Mouse (Mus musculus): ENCODE measurements around the gene Krt39. TPM values are rescaled to one million over a fixed set of nuclear protein-coding genes. Genes with fewer than 3 reads are reported as not detected.

The Krt39 gene
- not detected for total RNA-seq (2021)
- polyA plus RNA-seq (2012; rRNA removed): not detected in 2 replicates
- long read RNA-seq: 0 reads

GRCm38 (mm10) chr11:99521288-99521860 is at the start of gene Krt39:
Gene Krt39, minus strand, starts transcription at chr11:99521338.
- DNase-seq: no peak

GRCm38 (mm10) chr11:99566530-99566929 is 45.4 kb upstream of the Krt39 start, which contains the start of gene Krtap3-1:
Gene Krtap3-1, minus strand, starts transcription at chr11:99566630.
- DNase-seq: no peak

GRCm38 (mm10) chr11:99562580-99562979 is 41.4 kb upstream of the Krt39 start:
- no peak for DNase-seq

- DNase-seq: no peak
These were observed 38.2 kb upstream of the Krt39 start, which contains the start of gene Gm11939 for GRCm38 (mm10) chr11:99559366-99559765. Gene Gm11939, minus strand, starts transcription at chr11:99559466.

GRCm38 (mm10) chr11:99557976-99558745 is 37.0 kb upstream of the Krt39 start:
- DNase-seq: no peak

GRCm38 (mm10) chr11:99556753-99557152 is 35.6 kb upstream of the Krt39 start, which contains the start of gene Krtap3-2:
Gene Krtap3-2, minus strand, starts transcription at chr11:99556853.
- DNase-seq: no peak

- DNase-seq: no peak
These were observed 35.1 kb upstream of the Krt39 start for GRCm38 (mm10) chr11:99556195-99556594.

- DNase-seq: no peak
These were observed 29.6 kb upstream of the Krt39 start, which contains the start of gene Krtap3-3 for GRCm38 (mm10) chr11:99550765-99551164. Gene Krtap3-3, minus strand, starts transcription at chr11:99550865.

GRCm38 (mm10) chr11:99547892-99548291 is 26.8 kb upstream of the Krt39 start:
- DNase-seq: no peak

- peak; percentile 9 for DNase-seq
These were observed 18.6 kb upstream of the Krt39 start for GRCm38 (mm10) chr11:99539721-99540120.

- DNase-seq: no peak
These were observed 7.0 kb downstream of the Krt39 start for GRCm38 (mm10) chr11:99514098-99514497.

- no peak for DNase-seq
These were observed 20.9 kb downstream of the Krt39 start for GRCm38 (mm10) chr11:99500095-99500805.

- DNase-seq: no peak
These were observed 24.7 kb downstream of the Krt39 start for GRCm38 (mm10) chr11:99496460-99496859.

GRCm38 (mm10) chr11:99494741-99495140 is 26.4 kb downstream of the Krt39 start:
- peak; percentile 48 for DNase-seq

GRCm38 (mm10) chr11:99493574-99493850 is 27.6 kb downstream of the Krt39 start:
- DNase-seq: no peak

GRCm38 (mm10) chr11:99492733-99493573 is 28.2 kb downstream of the Krt39 start, which contains the start of gene Krt23:
Gene Krt23, minus strand, starts transcription at chr11:99493137.
- DNase-seq: peak; percentile 6

- no peak for DNase-seq
These were observed 30.1 kb downstream of the Krt39 start for GRCm38 (mm10) chr11:99491040-99491439.

- DNase-seq: no peak
These were observed 30.5 kb downstream of the Krt39 start for GRCm38 (mm10) chr11:99490624-99491023.

GRCm38 (mm10) chr11:99489233-99489632 is 31.9 kb downstream of the Krt39 start:
- no peak for DNase-seq

- DNase-seq: no peak
These were observed 46.2 kb downstream of the Krt39 start for GRCm38 (mm10) chr11:99474981-99475380.

- DNase-seq: no peak
These were observed 47.7 kb downstream of the Krt39 start for GRCm38 (mm10) chr11:99473433-99473832.

GRCm38 (mm10) chr11:99472405-99472804 is 48.7 kb downstream of the Krt39 start:
- no peak for DNase-seq

Measured in adrenal gland, adult 2 months (tissue).